Mouse (Mus musculus) lung, embryonic 15.5 days (tissue): ENCODE measurements around the gene Tmem127. TPM values are rescaled to one million over a fixed set of nuclear protein-coding genes. Genes with fewer than 3 reads are reported as not detected.

Experiments
- ATAC-seq: fragments of 200-750 bp; cut with Nextera tagmentation; 2 replicates; pipeline ENCODE4 v1.8.0; 2017; ENCODE audit warnings: moderate number of reproducible peaks, borderline replicate concordance; ENCODE audit not compliant: low FRiP score, low TSS enrichment; ENCODE audit errors: extremely low read depth
- H3K27ac ChIP-seq: fragments of 300-500 bp; sonication (generic); 2 replicates; pipeline ENCODE4 v1.5.1; 2015; ENCODE audit warnings: moderate library complexity, mild to moderate bottlenecking, inconsistent platforms
- H3K27me3 ChIP-seq: fragments of 300-500 bp; sonication (generic); 2 replicates; pipeline ENCODE4 v1.6.1; 2015; ENCODE audit warnings: inconsistent platforms
- H3K36me3 ChIP-seq: fragments of 300-500 bp; sonication (generic); 2 replicates; pipeline ENCODE4 v1.6.1; 2015; ENCODE audit warnings: inconsistent platforms
- H3K4me1 ChIP-seq: fragments of 300-500 bp; sonication (generic); 2 replicates; pipeline ENCODE4 v1.6.1; 2015; ENCODE audit warnings: inconsistent platforms
- H3K4me2 ChIP-seq: fragments of 300-500 bp; sonication (generic); 2 replicates; pipeline ENCODE4 v1.6.1; 2015; ENCODE audit warnings: inconsistent platforms, mild to moderate bottlenecking, moderate library complexity
- H3K4me3 ChIP-seq: fragments of 300-500 bp; sonication (generic); 2 replicates; pipeline ENCODE4 v1.5.1; 2015; ENCODE audit warnings: mild to moderate bottlenecking, inconsistent platforms
- H3K9ac ChIP-seq: fragments of 300-500 bp; sonication (generic); 2 replicates; pipeline ENCODE4 v1.6.1; 2015; ENCODE audit warnings: inconsistent platforms
- H3K9me3 ChIP-seq: fragments of 300-500 bp; sonication (generic); 2 replicates; pipeline ENCODE4 v1.6.1; 2016; ENCODE audit warnings: inconsistent platforms
- WGBS: fragments of 180-500 bp; shearing (Covaris S2); methylation state at CpG from one replicate; pipeline ENCODE4 v1.1.7; 2015; 5-methylcytosine and 5-hydroxymethylcytosine counted together
- polyA plus RNA-seq: library from polyadenylated mRNA; unstranded; fragments of >200 nt; fragmentation: Nextera tagmentation; extraction: Ambion mirVana; gene quantifications from 2 replicates; pipeline ENCODE4 v1.2.1, GENCODE M21; 2015

The Tmem127 gene
- polyA plus RNA-seq, 1 experiment from 2014 or later = 30.9 TPM

GRCm38 (mm10) chr2:127248334-127249004, 761 bp downstream of the Tmem127 start:
- Histone ChIP-seq H3K9me3 (no peaks in the 10 kb centered on the region), H3K9ac (peak overlapping the region; percentile 88), H3K27ac (peak overlapping the region; percentile 47), H3K4me3 (peak overlapping the region; percentile 75), H3K36me3 (peaks cover 29% of the 10 kb centered on the region), H3K4me2 (peak overlapping the region; percentile 97), H3K4me1 (peaks cover 24% of the 10 kb centered on the region), H3K27me3 (no peaks in the 10 kb centered on the region)
- peak; percentile 53 for ATAC-seq
- WGBS = under 1% methylated on average over 39 of the region's 39 CpGs

GRCm38 (mm10) chr2:127250291-127251008, 2.7 kb downstream of the Tmem127 start:
- Histone ChIP-seq H3K9ac (no peak overlapping the region), H3K4me3 (no peak overlapping the region), H3K4me1 (peaks cover 24% of the 10 kb centered on the region), H3K27me3 (no peaks in the 10 kb centered on the region), H3K9me3 (no peaks in the 10 kb centered on the region), H3K4me2 (no peak overlapping the region), H3K36me3 (peaks cover 10% of the 10 kb centered on the region), H3K27ac (no peak overlapping the region)
- WGBS = 92% methylated on average over 9 of the region's 9 CpGs
- ATAC-seq = no peak

GRCm38 (mm10) chr2:127251457-127251856, 3.7 kb downstream of the Tmem127 start:
- Histone ChIP-seq H3K9me3 (no peaks in the 10 kb centered on the region), H3K36me3 (peaks cover 4% of the 10 kb centered on the region), H3K27me3 (no peaks in the 10 kb centered on the region), H3K9ac (no peak overlapping the region), H3K4me1 (peaks cover 21% of the 10 kb centered on the region), H3K27ac (no peak overlapping the region), H3K4me2 (no peak overlapping the region), H3K4me3 (no peak overlapping the region)
- 69% methylated on average over 3 of the region's 3 CpGs for WGBS
- no peak for ATAC-seq

GRCm38 (mm10) chr2:127251880-127252527, 4.3 kb downstream of the Tmem127 start:
- H3K4me1 ChIP-seq = peaks cover 16% of the 10 kb centered on the region
- no peaks in the 10 kb centered on the region for H3K9me3 ChIP-seq
- no peaks in the 10 kb centered on the region for H3K27me3 ChIP-seq
- H3K4me2 ChIP-seq = no peak overlapping the region
- 64% methylated on average over 3 of the region's 3 CpGs for WGBS
- ATAC-seq = no peak
- no peak overlapping the region for H3K9ac ChIP-seq
- H3K4me3 ChIP-seq = no peak overlapping the region
- H3K36me3 ChIP-seq = peaks cover 9% of the 10 kb centered on the region
- no peak overlapping the region for H3K27ac ChIP-seq

- peaks cover 16% of the 10 kb centered on the region for H3K36me3 ChIP-seq
- no peaks in the 10 kb centered on the region for H3K27me3 ChIP-seq
- 56% methylated on average over 5 of the region's 5 CpGs for WGBS
- peaks cover 14% of the 10 kb centered on the region for H3K4me1 ChIP-seq
- ATAC-seq = no peak
- H3K4me2 ChIP-seq = no peak overlapping the region
- H3K9me3 ChIP-seq = no peaks in the 10 kb centered on the region
- H3K27ac ChIP-seq = no peak overlapping the region
- H3K4me3 ChIP-seq = no peak overlapping the region
- no peak overlapping the region for H3K9ac ChIP-seq
These were observed 5.1 kb downstream of the Tmem127 start for GRCm38 (mm10) chr2:127252787-127253186.

GRCm38 (mm10) chr2:127254604-127255134, 7.0 kb downstream of the Tmem127 start:
- WGBS = 79% methylated on average over 3 of the region's 3 CpGs
- Histone ChIP-seq H3K4me2 (no peak overlapping the region), H3K9me3 (no peaks in the 10 kb centered on the region), H3K27me3 (no peaks in the 10 kb centered on the region), H3K9ac (no peak overlapping the region), H3K36me3 (peaks cover 29% of the 10 kb centered on the region), H3K27ac (no peak overlapping the region), H3K4me3 (no peak overlapping the region), H3K4me1 (peaks cover 2% of the 10 kb centered on the region; the same call in 1 of the 2 replicates)
- ATAC-seq = no peak

- H3K4me3 ChIP-seq = no peak overlapping the region
- H3K4me1 ChIP-seq = no peaks in the 10 kb centered on the region
- H3K4me2 ChIP-seq = no peak overlapping the region
- ATAC-seq = no peak
- H3K36me3 ChIP-seq = peaks cover 29% of the 10 kb centered on the region
- H3K9ac ChIP-seq = no peak overlapping the region
- no peaks in the 10 kb centered on the region for H3K27me3 ChIP-seq
- WGBS = 84% methylated on average over 6 of the region's 6 CpGs
- H3K27ac ChIP-seq = no peak overlapping the region
- H3K9me3 ChIP-seq = no peaks in the 10 kb centered on the region
These were observed 7.6 kb downstream of the Tmem127 start for GRCm38 (mm10) chr2:127255294-127255693.

GRCm38 (mm10) chr2:127259340-127259739, 11.6 kb downstream of the Tmem127 start:
- 72% methylated on average over 5 of the region's 5 CpGs for WGBS
- Histone ChIP-seq H3K4me2 (no peak overlapping the region), H3K9ac (no peak overlapping the region), H3K9me3 (no peaks in the 10 kb centered on the region), H3K36me3 (peaks cover 29% of the 10 kb centered on the region), H3K4me1 (no peaks in the 10 kb centered on the region), H3K27ac (no peak overlapping the region), H3K4me3 (no peak overlapping the region), H3K27me3 (no peaks in the 10 kb centered on the region)
- no peak for ATAC-seq

GRCm38 (mm10) chr2:127262480-127262879, 14.8 kb downstream of the Tmem127 start:
- no peak for ATAC-seq
- H3K4me3 ChIP-seq = no peak overlapping the region
- H3K9me3 ChIP-seq = no peaks in the 10 kb centered on the region
- H3K4me2 ChIP-seq = no peak overlapping the region
- no peaks in the 10 kb centered on the region for H3K4me1 ChIP-seq
- no peak overlapping the region for H3K27ac ChIP-seq
- H3K27me3 ChIP-seq = no peaks in the 10 kb centered on the region
- H3K9ac ChIP-seq = no peak overlapping the region
- peaks cover 16% of the 10 kb centered on the region for H3K36me3 ChIP-seq

- Histone ChIP-seq H3K4me2 (no peak overlapping the region), H3K9me3 (no peaks in the 10 kb centered on the region), H3K4me1 (peaks cover 4% of the 10 kb centered on the region), H3K9ac (no peak overlapping the region), H3K27me3 (no peaks in the 10 kb centered on the region), H3K27ac (no peak overlapping the region), H3K4me3 (no peak overlapping the region), H3K36me3 (no peaks in the 10 kb centered on the region)
- WGBS = 54% methylated on average over 4 of the region's 4 CpGs
- no peak for ATAC-seq
These were observed 20.1 kb downstream of the Tmem127 start for GRCm38 (mm10) chr2:127267854-127268253.

GRCm38 (mm10) chr2:127269491-127270299, 22.0 kb downstream of the Tmem127 start, which contains the start of gene Stard7:
Gene Stard7 (plus strand): TSS chr2:127270218.
- Histone ChIP-seq H3K4me2 (peak within 1 kb of the TSS; percentile 74), H3K9ac (peak within 1 kb of the TSS; percentile 77), H3K36me3 (no peaks in the 10 kb centered on the region), H3K9me3 (no peaks in the 10 kb centered on the region), H3K4me3 (peak within 1 kb of the TSS; percentile 81), H3K4me1 (peaks cover 4% of the 10 kb centered on the region), H3K27me3 (no peaks in the 10 kb centered on the region), H3K27ac (peak within 1 kb of the TSS; percentile 96)
- WGBS = under 1% methylated on average over 48 of the region's 49 CpGs
- ATAC-seq = peak; percentile 99
